Mouse (Mus musculus): ENCODE results near the gene Ccdc14. TPM values are rescaled to one million over a fixed set of nuclear protein-coding genes. Genes with fewer than 3 reads are reported as not detected.
"Not testable (repeated sequence)": the region's sequence is repeated elsewhere in the genome, so short reads cannot be mapped to it uniquely, and the experiment has no call there.

The Ccdc14 gene
- polyA plus RNA-seq, 1 experiment = 0.71 TPM

DNA sequence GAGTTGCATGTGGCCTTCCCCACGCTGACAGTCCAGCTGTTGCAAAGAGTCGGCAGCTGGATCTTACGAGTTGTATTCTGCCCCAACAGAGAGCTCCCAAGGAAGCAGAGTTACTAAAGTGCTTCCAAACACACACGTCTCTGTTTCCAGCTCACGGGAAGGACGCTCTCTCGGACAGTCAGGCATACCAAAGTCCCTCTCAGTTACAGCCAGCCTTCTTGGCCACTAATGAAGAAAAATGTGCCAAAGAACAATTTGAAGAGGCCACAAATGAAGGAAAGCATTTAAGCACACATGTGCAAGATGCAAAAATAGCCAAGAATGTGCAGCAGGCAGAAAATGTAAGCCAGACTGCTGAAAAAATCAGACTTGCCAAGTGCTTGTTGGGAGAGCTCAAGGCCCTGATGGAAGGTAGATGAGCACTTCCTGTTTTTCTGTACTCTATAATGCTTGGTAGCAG lies 16.1 kb downstream of the Ccdc14 start:
- no peak for TF ChIP-seq CTCF (IDR thresholded peaks at IDR 0.05; ENCODE audit: extremely low read depth, insufficient read length, insufficient replicate concordance, low read depth, low read length)
- TF ChIP-seq POLR2A (IDR thresholded peaks at IDR 0.05; ENCODE audit: low read depth, low read length) = no peak
- WGBS = 82% methylated on average over 7 of the region's 7 CpGs
- H3K36me3 ChIP-seq (ENCODE audit: control insufficient read depth, insufficient read depth, low read length) = peaks cover 18% of the 10 kb centered on the region
- H3K27me3 ChIP-seq (ENCODE audit: control insufficient read depth, insufficient read depth, low read length) = no peaks in the 10 kb centered on the region
- H3K4me1 ChIP-seq (ENCODE audit: control insufficient read depth, insufficient read depth, insufficient read length, low read length) = no peaks in the 10 kb centered on the region
- no peak overlapping the region for H3K4me3 ChIP-seq (ENCODE audit: low read depth, low read length)
- peak overlapping the region; percentile 69 for H3K27ac ChIP-seq (ENCODE audit: insufficient read depth, low read depth, low read length)

DNA sequence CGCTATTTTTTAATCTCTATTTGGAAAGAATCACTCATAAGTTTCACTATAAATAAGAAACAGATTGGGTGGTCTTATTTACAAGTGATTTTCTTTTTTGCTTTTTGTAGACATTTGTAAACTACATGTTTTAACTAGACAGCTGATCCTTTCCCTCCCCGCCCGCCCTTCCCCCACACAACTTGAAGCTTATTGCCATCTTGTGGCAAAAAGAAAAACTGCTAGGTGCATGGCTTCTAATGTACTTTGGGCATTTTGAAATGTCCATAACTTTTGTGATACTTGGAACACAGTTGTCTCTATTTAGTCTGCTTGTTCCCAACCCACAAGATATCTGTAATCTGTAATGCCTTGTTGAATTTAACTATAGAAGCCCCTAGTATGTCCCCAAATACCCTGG lies 21.1 kb downstream of the Ccdc14 start:
- H3K27me3 ChIP-seq (ENCODE audit: control insufficient read depth, insufficient read depth, low read length) = no peaks in the 10 kb centered on the region
- peaks cover 8% of the 10 kb centered on the region for H3K36me3 ChIP-seq (ENCODE audit: control insufficient read depth, insufficient read depth, low read length)
- 74% methylated on average over 3 of the region's 3 CpGs for WGBS
- H3K4me3 ChIP-seq (ENCODE audit: low read depth, low read length) = no peak overlapping the region
- TF ChIP-seq CTCF (IDR thresholded peaks at IDR 0.05; ENCODE audit: extremely low read depth, insufficient read length, insufficient replicate concordance, low read depth, low read length) (peak; percentile 38; the same call in 1 of the 2 replicates), POLR2A (IDR thresholded peaks at IDR 0.05; ENCODE audit: low read depth, low read length) (no peak)
- no peak overlapping the region for H3K27ac ChIP-seq (ENCODE audit: insufficient read depth, low read depth, low read length)
- H3K4me1 ChIP-seq (ENCODE audit: control insufficient read depth, insufficient read depth, insufficient read length, low read length) = no peaks in the 10 kb centered on the region

DNA sequence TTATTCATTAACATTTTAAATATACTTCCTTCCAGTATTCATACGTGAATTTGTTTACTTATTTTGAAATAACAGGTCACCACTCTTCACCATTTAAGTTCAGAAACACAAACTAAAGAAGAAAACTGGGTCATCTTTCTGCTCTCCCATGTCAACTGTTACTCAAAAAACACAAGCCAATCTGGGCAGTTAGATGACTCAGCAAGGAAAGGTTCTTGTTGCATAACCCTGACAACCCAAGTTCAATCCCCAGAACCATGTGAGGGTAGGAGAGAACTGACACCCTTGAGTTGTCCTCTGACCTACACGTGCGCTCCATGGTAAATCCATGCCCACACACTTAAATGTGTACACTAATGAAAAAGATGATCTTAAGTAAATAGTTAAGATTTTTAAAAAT lies 34.7 kb downstream of the Ccdc14 start:
- WGBS = 91% methylated on average over 3 of the region's 3 CpGs

DNA sequence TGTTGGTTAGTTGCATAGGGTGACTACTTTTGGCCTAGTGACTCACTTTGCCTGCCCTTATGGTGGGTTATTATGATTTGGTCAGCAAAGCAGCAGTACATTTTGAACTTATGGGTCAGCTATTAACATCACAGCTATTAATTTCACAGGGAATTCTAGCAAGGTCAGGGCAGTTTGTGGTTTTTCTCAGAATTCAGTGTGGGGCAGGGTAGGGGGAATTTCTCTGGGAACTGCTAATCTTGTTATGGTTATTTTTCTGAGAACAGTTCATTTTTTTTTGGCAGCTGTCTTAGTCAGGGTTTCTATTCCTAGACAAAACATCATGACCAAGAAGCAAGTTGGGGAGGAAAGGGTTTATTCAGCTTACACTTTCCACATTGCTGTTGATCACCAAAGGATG lies 38.2 kb downstream of the Ccdc14 start:
- H3K36me3 ChIP-seq (ENCODE audit: control insufficient read depth, insufficient read depth, low read length); H3K4me3 ChIP-seq (ENCODE audit: low read depth, low read length); H3K4me1 ChIP-seq (ENCODE audit: control insufficient read depth, insufficient read depth, insufficient read length, low read length); H3K27me3 ChIP-seq (ENCODE audit: control insufficient read depth, insufficient read depth, low read length); H3K27ac ChIP-seq (ENCODE audit: insufficient read depth, low read depth, low read length): not testable (repeated sequence)

More for the DNA sequence above, 34.7 kb downstream of the Ccdc14 start:
- no peaks in the 10 kb centered on the region for H3K27me3 ChIP-seq (ENCODE audit: control insufficient read depth, insufficient read depth, low read length)
- peaks cover 9% of the 10 kb centered on the region for H3K36me3 ChIP-seq (ENCODE audit: control insufficient read depth, insufficient read depth, low read length)
- H3K4me3 ChIP-seq (ENCODE audit: low read depth, low read length) = no peak overlapping the region
- H3K27ac ChIP-seq (ENCODE audit: insufficient read depth, low read depth, low read length) = no peak overlapping the region
- no peaks in the 10 kb centered on the region for H3K4me1 ChIP-seq (ENCODE audit: control insufficient read depth, insufficient read depth, insufficient read length, low read length)
- TF ChIP-seq CTCF (IDR thresholded peaks at IDR 0.05; ENCODE audit: extremely low read depth, insufficient read length, insufficient replicate concordance, low read depth, low read length) (no peak), POLR2A (IDR thresholded peaks at IDR 0.05; ENCODE audit: low read depth, low read length) (no peak)

DNA sequence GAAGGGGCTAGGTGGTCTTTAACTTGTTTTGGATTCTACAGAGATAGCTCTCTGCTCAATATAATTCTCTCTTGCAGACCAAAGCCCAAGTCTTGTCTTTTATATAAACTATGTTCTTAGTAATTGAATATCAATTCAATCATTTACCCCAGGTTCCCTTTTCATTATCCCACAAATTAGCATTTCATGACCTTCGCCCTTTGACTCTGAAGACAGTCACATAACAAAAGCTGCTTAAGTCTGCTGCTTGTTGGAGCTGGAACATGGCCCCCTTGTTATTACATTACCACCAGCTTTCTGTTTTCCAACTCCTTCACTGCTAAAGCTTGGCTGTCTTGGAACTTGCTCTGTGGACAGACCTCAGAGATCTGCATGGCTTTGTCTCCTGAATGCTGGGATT lies 39.0 kb downstream of the Ccdc14 start:
- Histone ChIP-seq H3K27ac (ENCODE audit: insufficient read depth, low read depth, low read length) (no peak overlapping the region), H3K27me3 (ENCODE audit: control insufficient read depth, insufficient read depth, low read length) (no peaks in the 10 kb centered on the region), H3K4me3 (ENCODE audit: low read depth, low read length) (no peak overlapping the region), H3K4me1 (ENCODE audit: control insufficient read depth, insufficient read depth, insufficient read length, low read length) (no peaks in the 10 kb centered on the region), H3K36me3 (ENCODE audit: control insufficient read depth, insufficient read depth, low read length) (no peaks in the 10 kb centered on the region)
- TF ChIP-seq CTCF (IDR thresholded peaks at IDR 0.05; ENCODE audit: extremely low read depth, insufficient read length, insufficient replicate concordance, low read depth, low read length) (no peak), POLR2A (IDR thresholded peaks at IDR 0.05; ENCODE audit: low read depth, low read length) (no peak)
- 90% methylated on average over 1 of the region's 1 CpGs for WGBS

DNA sequence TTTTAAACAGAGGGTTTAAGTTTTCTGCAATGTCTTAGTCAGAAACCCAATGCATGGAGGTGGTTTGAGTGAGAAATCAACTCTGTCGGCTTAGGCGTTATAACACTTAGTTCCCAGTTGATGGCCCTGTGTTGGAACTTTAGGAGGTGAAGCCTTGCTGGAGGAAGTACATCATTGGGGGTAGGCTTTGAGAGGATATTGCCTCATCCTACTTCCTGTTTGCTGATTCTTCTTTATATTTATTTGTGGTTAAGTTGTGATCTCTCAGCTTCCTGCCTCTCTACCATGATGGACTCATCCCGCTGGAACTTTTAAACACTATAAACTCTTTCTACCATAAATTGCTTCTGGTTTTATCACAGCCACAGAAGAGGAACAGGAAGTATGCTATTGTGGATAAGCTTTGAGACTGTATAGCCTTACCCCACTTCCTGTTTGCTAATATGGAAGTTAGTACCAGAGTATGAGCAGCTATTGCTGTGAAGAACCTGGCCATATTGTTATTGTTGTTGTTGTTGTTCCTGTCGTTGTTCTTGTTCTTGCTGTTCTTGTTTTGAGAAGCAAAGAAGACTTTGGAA lies 48.3 kb downstream of the Ccdc14 start:
- Histone ChIP-seq H3K36me3 (ENCODE audit: control insufficient read depth, insufficient read depth, low read length) (no peaks in the 10 kb centered on the region), H3K4me3 (ENCODE audit: low read depth, low read length) (no peak overlapping the region), H3K27ac (ENCODE audit: insufficient read depth, low read depth, low read length) (no peak overlapping the region), H3K27me3 (ENCODE audit: control insufficient read depth, insufficient read depth, low read length) (no peaks in the 10 kb centered on the region), H3K4me1 (ENCODE audit: control insufficient read depth, insufficient read depth, insufficient read length, low read length) (peaks cover 2% of the 10 kb centered on the region; the same call in 1 of the 2 replicates)
- no peak for TF ChIP-seq CTCF (IDR thresholded peaks at IDR 0.05; ENCODE audit: extremely low read depth, insufficient read length, insufficient replicate concordance, low read depth, low read length)
- no peak for TF ChIP-seq POLR2A (IDR thresholded peaks at IDR 0.05; ENCODE audit: low read depth, low read length)
- 82% methylated on average over 4 of the region's 4 CpGs for WGBS

- Histone ChIP-seq H3K27ac (ENCODE audit: insufficient read depth, low read depth, low read length) (no peak overlapping the region), H3K36me3 (ENCODE audit: control insufficient read depth, insufficient read depth, low read length) (no peaks in the 10 kb centered on the region), H3K4me3 (ENCODE audit: low read depth, low read length) (no peak overlapping the region), H3K4me1 (ENCODE audit: control insufficient read depth, insufficient read depth, insufficient read length, low read length) (peaks cover 4% of the 10 kb centered on the region), H3K27me3 (ENCODE audit: control insufficient read depth, insufficient read depth, low read length) (peaks cover 9% of the 10 kb centered on the region)
- WGBS = 69% methylated on average over 2 of the region's 2 CpGs
- TF ChIP-seq POLR2A (IDR thresholded peaks at IDR 0.05; ENCODE audit: low read depth, low read length) (no peak), CTCF (IDR thresholded peaks at IDR 0.05; ENCODE audit: extremely low read depth, insufficient read length, insufficient replicate concordance, low read depth, low read length) (no peak)
Observed at GRCm38 (mm10) chr16:34742930-34743329, 52.5 kb downstream of the Ccdc14 start.
